Mouse (Mus musculus): ENCODE measurements at regions not wholly inside any gene's neighbourhood (a gene's known extent, or its start where the extent isn't known, plus 50 kb on each side); places are given as distances from the start of the nearest gene placed in this dataset.
"Not testable (repeated sequence)": the region's sequence is repeated elsewhere in the genome, so short reads cannot be mapped to it uniquely, and the experiment has no call there.

GRCm38 (mm10) chr3:21625039-21625438, 451.4 kb upstream of the Tbl1xr1 start:
- no peak for DNase-seq (ENCODE audit: low read depth, low spot score)

GRCm38 (mm10) chr3:21626029-21626428, 450.4 kb upstream of the Tbl1xr1 start:
- DNase-seq (ENCODE audit: low read depth, low spot score): no peak

GRCm38 (mm10) chr3:21627048-21627447, 449.4 kb upstream of the Tbl1xr1 start:
- not testable (repeated sequence) for DNase-seq (ENCODE audit: low read depth, low spot score)

- no peak for DNase-seq (ENCODE audit: low read depth, low spot score)
Measured at GRCm38 (mm10) chr3:21633600-21634221, 442.7 kb upstream of the Tbl1xr1 start.

- DNase-seq (ENCODE audit: low read depth, low spot score): no peak
Measured at GRCm38 (mm10) chr3:21634675-21635204, 441.7 kb upstream of the Tbl1xr1 start.

- no peak for DNase-seq (ENCODE audit: low read depth, low spot score)
Measured at GRCm38 (mm10) chr3:21638886-21639285, 437.6 kb upstream of the Tbl1xr1 start.

GRCm38 (mm10) chr3:21639576-21639975, 436.9 kb upstream of the Tbl1xr1 start:
- DNase-seq (ENCODE audit: low read depth, low spot score): no peak

- DNase-seq (ENCODE audit: low read depth, low spot score): no peak
Measured at GRCm38 (mm10) chr3:21644086-21644485, 432.4 kb upstream of the Tbl1xr1 start.

- DNase-seq (ENCODE audit: low read depth, low spot score): no peak
Measured at GRCm38 (mm10) chr3:21645268-21645667, 431.2 kb upstream of the Tbl1xr1 start.

GRCm38 (mm10) chr3:21649885-21650469, 426.5 kb upstream of the Tbl1xr1 start:
- DNase-seq (ENCODE audit: low read depth, low spot score): no peak

GRCm38 (mm10) chr3:21655301-21655700, 421.2 kb upstream of the Tbl1xr1 start:
- DNase-seq (ENCODE audit: low read depth, low spot score): no peak

- no peak for DNase-seq (ENCODE audit: low read depth, low spot score)
Measured at GRCm38 (mm10) chr3:21667349-21668143, 408.9 kb upstream of the Tbl1xr1 start.

GRCm38 (mm10) chr3:21671885-21672284, 404.6 kb upstream of the Tbl1xr1 start:
- no peak for DNase-seq (ENCODE audit: low read depth, low spot score)

GRCm38 (mm10) chr3:21672492-21672891, 404.0 kb upstream of the Tbl1xr1 start:
- no peak for DNase-seq (ENCODE audit: low read depth, low spot score)

- no peak for DNase-seq (ENCODE audit: low read depth, low spot score)
Measured at GRCm38 (mm10) chr3:21673466-21673865, 403.0 kb upstream of the Tbl1xr1 start.

- no peak for DNase-seq (ENCODE audit: low read depth, low spot score)
Measured at GRCm38 (mm10) chr3:21678265-21678664, 398.2 kb upstream of the Tbl1xr1 start.

- no peak for DNase-seq (ENCODE audit: low read depth, low spot score)
Measured at GRCm38 (mm10) chr3:21678734-21679133, 397.7 kb upstream of the Tbl1xr1 start.

GRCm38 (mm10) chr3:21697980-21698672, 378.3 kb upstream of the Tbl1xr1 start:
- DNase-seq (ENCODE audit: low read depth, low spot score): not testable (repeated sequence)

- no peak for DNase-seq (ENCODE audit: low read depth, low spot score)
Measured at GRCm38 (mm10) chr3:21699526-21699925, 376.9 kb upstream of the Tbl1xr1 start.

- no peak for DNase-seq (ENCODE audit: low read depth, low spot score)
Measured at GRCm38 (mm10) chr3:21700326-21700725, 376.1 kb upstream of the Tbl1xr1 start.

GRCm38 (mm10) chr3:21726747-21727505, 349.5 kb upstream of the Tbl1xr1 start:
- DNase-seq (ENCODE audit: low read depth, low spot score): no peak

Data from retina, adult 2 months (tissue).